Mouse (Mus musculus): Measurements from ENCODE around the gene Gm42372. TPM values are rescaled to one million over a fixed set of nuclear protein-coding genes. Genes with fewer than 3 reads are reported as not detected.

The Gm42372 gene
- polyA plus RNA-seq, 1 experiment from 2014 or later = 1.8 TPM

- no peak for ATAC-seq (replicated peaks; ENCODE audit: low FRiP score)
- H3K27ac ChIP-seq (ENCODE audit: low read depth, low read length) = no peak overlapping the region
- no peaks in the 10 kb centered on the region for H3K27me3 ChIP-seq (ENCODE audit: control insufficient read depth, insufficient read depth, low read length)
- DNase-seq (ENCODE audit: low spot score) = no peak
- H3K36me3 ChIP-seq (ENCODE audit: control insufficient read depth, insufficient read depth, low read length) = no peaks in the 10 kb centered on the region
- H3K4me2 ChIP-seq (ENCODE audit: low read depth, low read length, severe bottlenecking) = no peak overlapping the region
- H3K9me3 ChIP-seq (ENCODE audit: control insufficient read depth, low read length) = no peaks in the 10 kb centered on the region
- no peak overlapping the region for H3K9ac ChIP-seq (ENCODE audit: low read length)
- 89% methylated on average over 4 of the region's 4 CpGs for WGBS
- H3K4me1 ChIP-seq (replicated peaks; ENCODE audit: control insufficient read depth, insufficient read depth, low read length) = peaks cover 12% of the 10 kb centered on the region
- no peak overlapping the region for H3K4me3 ChIP-seq (ENCODE audit: low read depth, low read length)
These were observed 27.2 kb upstream of the Gm42372 start for GRCm38 (mm10) chr7:16955712-16956111.

GRCm38 (mm10) chr7:16956410-16957265, 26.2 kb upstream of the Gm42372 start:
- Histone ChIP-seq H3K27ac (ENCODE audit: low read depth, low read length) (peak overlapping the region; percentile 55; the same call in 1 of the 2 replicates), H3K4me3 (ENCODE audit: low read depth, low read length) (no peak overlapping the region), H3K36me3 (ENCODE audit: control insufficient read depth, insufficient read depth, low read length) (no peaks in the 10 kb centered on the region), H3K9me3 (ENCODE audit: control insufficient read depth, low read length) (no peaks in the 10 kb centered on the region), H3K4me1 (replicated peaks; ENCODE audit: control insufficient read depth, insufficient read depth, low read length) (peaks cover 11% of the 10 kb centered on the region), H3K9ac (ENCODE audit: low read length) (no peak overlapping the region), H3K27me3 (ENCODE audit: control insufficient read depth, insufficient read depth, low read length) (no peaks in the 10 kb centered on the region), H3K4me2 (ENCODE audit: low read depth, low read length, severe bottlenecking) (no peak overlapping the region)
- ATAC-seq (replicated peaks; ENCODE audit: low FRiP score) = no peak
- no peak for DNase-seq (ENCODE audit: low spot score)
- WGBS = 61% methylated on average over 15 of the region's 15 CpGs

- DNase-seq (ENCODE audit: low spot score) (peak; percentile 97), ATAC-seq (replicated peaks; ENCODE audit: low FRiP score) (peak; percentile 96)
- Histone ChIP-seq H3K27ac (ENCODE audit: low read depth, low read length) (peak within 1 kb of the TSS; percentile 90), H3K36me3 (ENCODE audit: control insufficient read depth, insufficient read depth, low read length) (no peaks in the 10 kb centered on the region), H3K27me3 (ENCODE audit: control insufficient read depth, insufficient read depth, low read length) (no peaks in the 10 kb centered on the region), H3K4me2 (ENCODE audit: low read depth, low read length, severe bottlenecking) (peak within 1 kb of the TSS; percentile 52), H3K9me3 (ENCODE audit: control insufficient read depth, low read length) (no peaks in the 10 kb centered on the region), H3K4me1 (replicated peaks; ENCODE audit: control insufficient read depth, insufficient read depth, low read length) (peaks cover 11% of the 10 kb centered on the region), H3K9ac (ENCODE audit: low read length) (peak within 1 kb of the TSS; percentile 55), H3K4me3 (ENCODE audit: low read depth, low read length) (peak within 1 kb of the TSS; percentile 25; the same call in 1 of the 2 replicates)
- WGBS = 9% methylated on average over 17 of the region's 17 CpGs
These were observed 23.2 kb upstream of the Gm42372 start, which contains the start of gene Pnmal1 for GRCm38 (mm10) chr7:16959539-16960187. TSS of gene Pnmal1 (plus strand) at chr7:16959679.

- no peak overlapping the region for H3K4me3 ChIP-seq (ENCODE audit: low read depth, low read length)
- H3K27me3 ChIP-seq (ENCODE audit: control insufficient read depth, insufficient read depth, low read length) = no peaks in the 10 kb centered on the region
- no peak overlapping the region for H3K9ac ChIP-seq (ENCODE audit: low read length)
- no peaks in the 10 kb centered on the region for H3K9me3 ChIP-seq (ENCODE audit: control insufficient read depth, low read length)
- H3K4me2 ChIP-seq (ENCODE audit: low read depth, low read length, severe bottlenecking) = no peak overlapping the region
- DNase-seq (ENCODE audit: low spot score) (no peak), ATAC-seq (replicated peaks; ENCODE audit: low FRiP score) (no peak)
- H3K4me1 ChIP-seq (replicated peaks; ENCODE audit: control insufficient read depth, insufficient read depth, low read length) = peaks cover 11% of the 10 kb centered on the region
- no peak overlapping the region for H3K27ac ChIP-seq (ENCODE audit: low read depth, low read length)
- 81% methylated on average over 5 of the region's 5 CpGs for WGBS
- no peaks in the 10 kb centered on the region for H3K36me3 ChIP-seq (ENCODE audit: control insufficient read depth, insufficient read depth, low read length)
These were observed 21.2 kb upstream of the Gm42372 start for GRCm38 (mm10) chr7:16961678-16962077.

- H3K4me1 ChIP-seq (replicated peaks; ENCODE audit: control insufficient read depth, insufficient read depth, low read length) = no peaks in the 10 kb centered on the region
- no peaks in the 10 kb centered on the region for H3K36me3 ChIP-seq (ENCODE audit: control insufficient read depth, insufficient read depth, low read length)
- H3K4me3 ChIP-seq (ENCODE audit: low read depth, low read length) = no peak overlapping the region
- 91% methylated on average over 6 of the region's 6 CpGs for WGBS
- no peaks in the 10 kb centered on the region for H3K27me3 ChIP-seq (ENCODE audit: control insufficient read depth, insufficient read depth, low read length)
- DNase-seq (ENCODE audit: low spot score) (no peak), ATAC-seq (replicated peaks; ENCODE audit: low FRiP score) (no peak)
- no peak overlapping the region for H3K27ac ChIP-seq (ENCODE audit: low read depth, low read length)
- H3K9me3 ChIP-seq (ENCODE audit: control insufficient read depth, low read length) = no peaks in the 10 kb centered on the region
- H3K9ac ChIP-seq (ENCODE audit: low read length) = no peak overlapping the region
- no peak overlapping the region for H3K4me2 ChIP-seq (ENCODE audit: low read depth, low read length, severe bottlenecking)
These were observed 14.5 kb upstream of the Gm42372 start for GRCm38 (mm10) chr7:16968414-16968813.

- no peak overlapping the region for H3K27ac ChIP-seq (ENCODE audit: low read depth, low read length)
- no peaks in the 10 kb centered on the region for H3K36me3 ChIP-seq (ENCODE audit: control insufficient read depth, insufficient read depth, low read length)
- H3K27me3 ChIP-seq (ENCODE audit: control insufficient read depth, insufficient read depth, low read length) = no peaks in the 10 kb centered on the region
- H3K4me1 ChIP-seq (replicated peaks; ENCODE audit: control insufficient read depth, insufficient read depth, low read length) = no peaks in the 10 kb centered on the region
- ATAC-seq (replicated peaks; ENCODE audit: low FRiP score) = no peak
- H3K4me2 ChIP-seq (ENCODE audit: low read depth, low read length, severe bottlenecking) = no peak overlapping the region
- no peak for DNase-seq (ENCODE audit: low spot score)
- no peak overlapping the region for H3K4me3 ChIP-seq (ENCODE audit: low read depth, low read length)
- 78% methylated on average over 3 of the region's 3 CpGs for WGBS
- H3K9ac ChIP-seq (ENCODE audit: low read length) = no peak overlapping the region
- H3K9me3 ChIP-seq (ENCODE audit: control insufficient read depth, low read length) = no peaks in the 10 kb centered on the region
These were observed 11.7 kb upstream of the Gm42372 start for GRCm38 (mm10) chr7:16971160-16971559.

- no peak overlapping the region for H3K27ac ChIP-seq (ENCODE audit: low read depth, low read length)
- no peaks in the 10 kb centered on the region for H3K27me3 ChIP-seq (ENCODE audit: control insufficient read depth, insufficient read depth, low read length)
- H3K36me3 ChIP-seq (ENCODE audit: control insufficient read depth, insufficient read depth, low read length) = no peaks in the 10 kb centered on the region
- no peak overlapping the region for H3K4me2 ChIP-seq (ENCODE audit: low read depth, low read length, severe bottlenecking)
- WGBS = 84% methylated on average over 6 of the region's 6 CpGs
- H3K4me3 ChIP-seq (ENCODE audit: low read depth, low read length) = no peak overlapping the region
- H3K4me1 ChIP-seq (replicated peaks; ENCODE audit: control insufficient read depth, insufficient read depth, low read length) = no peaks in the 10 kb centered on the region
- H3K9me3 ChIP-seq (ENCODE audit: control insufficient read depth, low read length) = no peaks in the 10 kb centered on the region
- DNase-seq (ENCODE audit: low spot score) (no peak), ATAC-seq (replicated peaks; ENCODE audit: low FRiP score) (no peak)
- no peak overlapping the region for H3K9ac ChIP-seq (ENCODE audit: low read length)
These were observed 8.9 kb upstream of the Gm42372 start for GRCm38 (mm10) chr7:16974018-16974417.

GRCm38 (mm10) chr7:16976298-16976697, 6.6 kb upstream of the Gm42372 start:
- 62% methylated on average over 8 of the region's 8 CpGs for WGBS
- ATAC-seq (replicated peaks; ENCODE audit: low FRiP score) = no peak

More at GRCm38 (mm10) chr7:16976298-16976697, 6.6 kb upstream of the Gm42372 start:
- Histone ChIP-seq H3K4me1 (replicated peaks; ENCODE audit: control insufficient read depth, insufficient read depth, low read length) (peaks cover 2% of the 10 kb centered on the region; the same call in 1 of the 2 replicates), H3K36me3 (ENCODE audit: control insufficient read depth, insufficient read depth, low read length) (no peaks in the 10 kb centered on the region), H3K4me3 (ENCODE audit: low read depth, low read length) (no peak overlapping the region), H3K9me3 (ENCODE audit: control insufficient read depth, low read length) (no peaks in the 10 kb centered on the region), H3K4me2 (ENCODE audit: low read depth, low read length, severe bottlenecking) (no peak overlapping the region), H3K9ac (ENCODE audit: low read length) (no peak overlapping the region), H3K27ac (ENCODE audit: low read depth, low read length) (no peak overlapping the region), H3K27me3 (ENCODE audit: control insufficient read depth, insufficient read depth, low read length) (no peaks in the 10 kb centered on the region)
- DNase-seq (ENCODE audit: low spot score) = no peak
